Mouse (Mus musculus) gastrocnemius, postnatal 4 days (tissue): Measurements from ENCODE around the gene Gipr. TPM values are rescaled to one million over a fixed set of nuclear protein-coding genes. Genes with fewer than 3 reads are reported as not detected.

Experiments
- DNase-seq, 2 experiments: peaks; one replicate each; pipeline ENCODE4 v3.0.0; 2021 to 2022; ENCODE audit warnings: low spot score in 2 of 2, mixed read lengths in 2 of 2
- long read RNA-seq, 2 experiments: library from polyadenylated mRNA; stranded (forward); transcript quantifications; one replicate each; pipeline ENCODE4 v2.0.0; 2021
- total RNA-seq, 2 experiments: library from RNA; stranded (reverse); gene quantifications; 2 replicates each; pipeline ENCODE4 v1.2.3; 2021

Gene Gipr
- under 1 TPM; 0.13 to 0.15 TPM for total RNA-seq
- long read RNA-seq, experiment 1, partial matches to known transcripts = 0 of 2 reads
- long read RNA-seq, experiment 1, other reads (novel, unspliced or antisense) = 1 of 2 reads
- long read RNA-seq, experiment 2 = 0 reads

GRCm38 (mm10) chr7:19165656-19166423 is at the start of gene Gipr:
TSS of gene Gipr (minus strand) at chr7:19166127.
- DNase-seq = no peak

- no peak for DNase-seq
Measured at GRCm38 (mm10) chr7:19214940-19215339, 49.0 kb upstream of the Gipr start.

- no peak for DNase-seq
Measured at GRCm38 (mm10) chr7:19214369-19214768, 48.4 kb upstream of the Gipr start.

- DNase-seq = no peak
Measured at GRCm38 (mm10) chr7:19213385-19213784, 47.5 kb upstream of the Gipr start.

GRCm38 (mm10) chr7:19211996-19212755 is 46.2 kb upstream of the Gipr start, which contains the start of gene Gpr4:
TSS of gene Gpr4 (plus strand) at chr7:19212538.
- DNase-seq = no peak

GRCm38 (mm10) chr7:19211041-19211675 is 45.2 kb upstream of the Gipr start:
- DNase-seq = no peak

GRCm38 (mm10) chr7:19210010-19210409 is 44.1 kb upstream of the Gipr start:
- DNase-seq = no peak

GRCm38 (mm10) chr7:19209494-19209893 is 43.6 kb upstream of the Gipr start:
- no peak for DNase-seq

GRCm38 (mm10) chr7:19208944-19209472 is 43.1 kb upstream of the Gipr start:
- peak in 1 of 2 experiments; percentile 48 for DNase-seq

GRCm38 (mm10) chr7:19208201-19208910 is 42.4 kb upstream of the Gipr start:
- no peak for DNase-seq

- no peak for DNase-seq
Measured at GRCm38 (mm10) chr7:19202065-19202850, 36.3 kb upstream of the Gipr start.

- no peak for DNase-seq
Measured at GRCm38 (mm10) chr7:19201660-19202059, 35.7 kb upstream of the Gipr start.

- DNase-seq = no peak
Measured at GRCm38 (mm10) chr7:19197985-19198384, 32.1 kb upstream of the Gipr start.

GRCm38 (mm10) chr7:19196676-19197075 is 30.7 kb upstream of the Gipr start:
- DNase-seq = no peak

- DNase-seq = no peak
Measured at GRCm38 (mm10) chr7:19194676-19195075, 28.7 kb upstream of the Gipr start.

- DNase-seq = no peak
Measured at GRCm38 (mm10) chr7:19184758-19185157, 18.8 kb upstream of the Gipr start.

GRCm38 (mm10) chr7:19184250-19184649 is 18.3 kb upstream of the Gipr start:
- DNase-seq = peak in 1 of 2 experiments; percentile 45

- no peak for DNase-seq
Measured at GRCm38 (mm10) chr7:19180862-19181429, 15.0 kb upstream of the Gipr start.

GRCm38 (mm10) chr7:19179936-19180335 is 14.0 kb upstream of the Gipr start:
- DNase-seq = no peak
